Mouse (Mus musculus) forebrain, embryonic 13.5 days (tissue): Measurements from ENCODE around the gene Ell2. TPM values are rescaled to one million over a fixed set of nuclear protein-coding genes. Genes with fewer than 3 reads are reported as not detected.
"Not testable (repeated sequence)": the region's sequence is repeated elsewhere in the genome, so short reads cannot be mapped to it uniquely, and the experiment has no call there.

Experiments
- ATAC-seq: fragments of 200-750 bp; cut with Nextera tagmentation; 2 replicates; pipeline ENCODE4 v1.8.0; 2017
- H3K27ac ChIP-seq: fragments of 300-500 bp; sonication (generic); 2 replicates; pipeline ENCODE4 v1.5.1; 2015; ENCODE audit warnings: inconsistent platforms, mild to moderate bottlenecking, moderate library complexity
- H3K27me3 ChIP-seq: fragments of 300-500 bp; sonication (generic); 2 replicates; pipeline ENCODE4 v1.6.1; 2015; ENCODE audit warnings: mild to moderate bottlenecking, inconsistent platforms
- H3K36me3 ChIP-seq: fragments of 300-500 bp; sonication (generic); 2 replicates; pipeline ENCODE4 v1.6.1; 2015; ENCODE audit warnings: mild to moderate bottlenecking, inconsistent platforms; ENCODE audit not compliant: poor library complexity, severe bottlenecking
- H3K4me1 ChIP-seq: fragments of 300-500 bp; sonication (generic); 2 replicates; pipeline ENCODE4 v1.6.1; 2015; ENCODE audit warnings: inconsistent platforms
- H3K4me2 ChIP-seq: fragments of 300-500 bp; sonication (generic); 2 replicates; pipeline ENCODE4 v1.6.1; 2015; ENCODE audit warnings: inconsistent platforms, mild to moderate bottlenecking, moderate library complexity
- H3K4me3 ChIP-seq: fragments of 300-500 bp; sonication (generic); 2 replicates; pipeline ENCODE4 v1.5.1; 2015; ENCODE audit warnings: mild to moderate bottlenecking, inconsistent platforms
- H3K9ac ChIP-seq: fragments of 300-500 bp; sonication (generic); 2 replicates; pipeline ENCODE4 v1.6.1; 2015; ENCODE audit warnings: mild to moderate bottlenecking, inconsistent platforms
- H3K9me3 ChIP-seq: fragments of 300-500 bp; sonication (generic); replicated peaks from 2 replicates; pipeline ENCODE4 v1.6.1; 2016; ENCODE audit warnings: inconsistent platforms
- WGBS: fragments of 180-500 bp; shearing (Covaris S2); methylation state at CpG from one replicate; pipeline ENCODE4 v1.1.7; 2015; 5-methylcytosine and 5-hydroxymethylcytosine counted together
- polyA plus RNA-seq: library from polyadenylated mRNA; unstranded; fragments of >200 nt; fragmentation: Nextera tagmentation; extraction: Ambion mirVana; gene quantifications from 2 replicates; pipeline ENCODE4 v1.2.1, GENCODE M21; 2015

Ell2 gene
- polyA plus RNA-seq, 1 experiment from 2014 or later, result 2.0 TPM

- H3K9me3 ChIP-seq, H3K4me2 ChIP-seq, H3K4me3 ChIP-seq, H3K36me3 ChIP-seq, ATAC-seq, H3K27ac ChIP-seq, H3K9ac ChIP-seq: not testable (repeated sequence)
- H3K27me3 ChIP-seq, result peaks cover 15% of the 10 kb centered on the region
- H3K4me1 ChIP-seq, result peaks cover 11% of the 10 kb centered on the region
- 89% methylated on average over 4 of the region's 4 CpGs for WGBS
Observed at GRCm38 (mm10) chr13:75711517-75711916, 5.0 kb downstream of the Ell2 start.

GRCm38 (mm10) chr13:75712544-75712943, 6.0 kb downstream of the Ell2 start:
- H3K27ac ChIP-seq, ATAC-seq, H3K9me3 ChIP-seq, H3K4me2 ChIP-seq, H3K36me3 ChIP-seq, H3K4me3 ChIP-seq, H3K9ac ChIP-seq: not testable (repeated sequence)
- WGBS, result 91% methylated on average over 4 of the region's 5 CpGs
- Histone ChIP-seq H3K27me3 (peaks cover 15% of the 10 kb centered on the region), H3K4me1 (peaks cover 11% of the 10 kb centered on the region)

- Histone ChIP-seq H3K4me2 (no peak overlapping the region), H3K4me1 (0 out of 2 replicates have a peak, but pooled peaks cover under 1% of the 10 kb centered on the region), H3K27ac (no peak overlapping the region), H3K9ac (no peak overlapping the region), H3K4me3 (no peak overlapping the region), H3K36me3 (no peaks in the 10 kb centered on the region), H3K27me3 (peaks cover 5% of the 10 kb centered on the region), H3K9me3 (no peaks in the 10 kb centered on the region)
- 88% methylated on average over 6 of the region's 6 CpGs for WGBS
- ATAC-seq, result no peak
Observed at GRCm38 (mm10) chr13:75714407-75714806, 7.8 kb downstream of the Ell2 start.

- 77% methylated on average over 3 of the region's 3 CpGs for WGBS
- Histone ChIP-seq H3K9me3 (no peaks in the 10 kb centered on the region), H3K36me3 (no peaks in the 10 kb centered on the region), H3K4me2 (no peak overlapping the region), H3K4me1 (no peaks in the 10 kb centered on the region), H3K9ac (no peak overlapping the region), H3K4me3 (no peak overlapping the region), H3K27me3 (no peaks in the 10 kb centered on the region), H3K27ac (no peak overlapping the region)
- ATAC-seq, result no peak
Observed at GRCm38 (mm10) chr13:75717638-75718302, 11.2 kb downstream of the Ell2 start.

- no peak overlapping the region for H3K4me3 ChIP-seq
- H3K36me3 ChIP-seq, result no peaks in the 10 kb centered on the region
- no peak overlapping the region for H3K4me2 ChIP-seq
- no peaks in the 10 kb centered on the region for H3K27me3 ChIP-seq
- no peaks in the 10 kb centered on the region for H3K9me3 ChIP-seq
- no peak overlapping the region for H3K27ac ChIP-seq
- H3K4me1 ChIP-seq, result no peaks in the 10 kb centered on the region
- no peak for ATAC-seq
- no peak overlapping the region for H3K9ac ChIP-seq
Observed at GRCm38 (mm10) chr13:75718376-75718775, 11.8 kb downstream of the Ell2 start.

- no peaks in the 10 kb centered on the region for H3K9me3 ChIP-seq
- no peak overlapping the region for H3K27ac ChIP-seq
- H3K4me2 ChIP-seq, result no peak overlapping the region
- no peak overlapping the region for H3K4me3 ChIP-seq
- no peak for ATAC-seq
- H3K27me3 ChIP-seq, result no peaks in the 10 kb centered on the region
- H3K4me1 ChIP-seq, result no peaks in the 10 kb centered on the region
- WGBS, result 84% methylated on average over 4 of the region's 4 CpGs
- no peaks in the 10 kb centered on the region for H3K36me3 ChIP-seq
- H3K9ac ChIP-seq, result no peak overlapping the region
Observed at GRCm38 (mm10) chr13:75719645-75720044, 13.1 kb downstream of the Ell2 start.

- H3K9ac ChIP-seq, result no peak overlapping the region
- no peaks in the 10 kb centered on the region for H3K36me3 ChIP-seq
- H3K27ac ChIP-seq, result no peak overlapping the region
- WGBS, result 54% methylated on average over 4 of the region's 4 CpGs
- no peaks in the 10 kb centered on the region for H3K27me3 ChIP-seq
- peaks cover 7% of the 10 kb centered on the region; the same call in 1 of the 2 replicates for H3K4me1 ChIP-seq
- H3K4me3 ChIP-seq, result no peak overlapping the region
- peak; percentile 78; the same call in 1 of the 2 replicates for ATAC-seq
- no peak overlapping the region for H3K4me2 ChIP-seq
- no peaks in the 10 kb centered on the region for H3K9me3 ChIP-seq
Observed at GRCm38 (mm10) chr13:75726569-75727373, 20.2 kb downstream of the Ell2 start.

- Histone ChIP-seq H3K9ac (no peak overlapping the region), H3K9me3 (no peaks in the 10 kb centered on the region), H3K27ac (no peak overlapping the region), H3K27me3 (no peaks in the 10 kb centered on the region), H3K36me3 (no peaks in the 10 kb centered on the region), H3K4me1 (peaks cover 7% of the 10 kb centered on the region; the same call in 1 of the 2 replicates), H3K4me3 (no peak overlapping the region), H3K4me2 (no peak overlapping the region)
- WGBS, result 85% methylated on average over 1 of the region's 1 CpGs
- no peak for ATAC-seq
Observed at GRCm38 (mm10) chr13:75727932-75728331, 21.4 kb downstream of the Ell2 start.

GRCm38 (mm10) chr13:75729834-75730233, 23.3 kb downstream of the Ell2 start:
- no peaks in the 10 kb centered on the region for H3K27me3 ChIP-seq
- H3K36me3 ChIP-seq, result no peaks in the 10 kb centered on the region
- 79% methylated on average over 1 of the region's 1 CpGs for WGBS
- H3K4me2 ChIP-seq, result no peak overlapping the region
- no peak overlapping the region for H3K27ac ChIP-seq
- H3K4me1 ChIP-seq, result peaks cover 7% of the 10 kb centered on the region; the same call in 1 of the 2 replicates
- no peak for ATAC-seq
- H3K9me3 ChIP-seq, result no peaks in the 10 kb centered on the region
- no peak overlapping the region for H3K4me3 ChIP-seq
- no peak overlapping the region for H3K9ac ChIP-seq

- no peak for ATAC-seq
- no peaks in the 10 kb centered on the region for H3K9me3 ChIP-seq
- no peak overlapping the region for H3K9ac ChIP-seq
- peaks cover 7% of the 10 kb centered on the region; the same call in 1 of the 2 replicates for H3K4me1 ChIP-seq
- H3K36me3 ChIP-seq, result no peaks in the 10 kb centered on the region
- H3K4me3 ChIP-seq, result no peak overlapping the region
- H3K4me2 ChIP-seq, result no peak overlapping the region
- no peaks in the 10 kb centered on the region for H3K27me3 ChIP-seq
- no peak overlapping the region for H3K27ac ChIP-seq
Observed at GRCm38 (mm10) chr13:75730717-75731116, 24.2 kb downstream of the Ell2 start.

- 74% methylated on average over 3 of the region's 3 CpGs for WGBS
Observed at GRCm38 (mm10) chr13:75733594-75734161, 27.1 kb downstream of the Ell2 start.

GRCm38 (mm10) chr13:75734231-75734630, 27.7 kb downstream of the Ell2 start:
- H3K36me3 ChIP-seq, result no peaks in the 10 kb centered on the region
- no peaks in the 10 kb centered on the region for H3K27me3 ChIP-seq
- H3K4me2 ChIP-seq, result no peak overlapping the region
- H3K4me1 ChIP-seq, result no peaks in the 10 kb centered on the region
- 93% methylated on average over 5 of the region's 5 CpGs for WGBS
- no peak overlapping the region for H3K9ac ChIP-seq
- H3K9me3 ChIP-seq, result no peaks in the 10 kb centered on the region
- ATAC-seq, result no peak
- H3K4me3 ChIP-seq, result no peak overlapping the region
- no peak overlapping the region for H3K27ac ChIP-seq

More at GRCm38 (mm10) chr13:75733594-75734161, 27.1 kb downstream of the Ell2 start:
- Histone ChIP-seq H3K4me2 (no peak overlapping the region), H3K27ac (no peak overlapping the region), H3K4me1 (no peaks in the 10 kb centered on the region), H3K4me3 (no peak overlapping the region), H3K27me3 (no peaks in the 10 kb centered on the region), H3K9me3 (no peaks in the 10 kb centered on the region), H3K36me3 (no peaks in the 10 kb centered on the region), H3K9ac (no peak overlapping the region)
- ATAC-seq, result no peak
